Mouse (Mus musculus): ENCODE data around the gene Nhej1.

Nhej1 gene

DNA sequence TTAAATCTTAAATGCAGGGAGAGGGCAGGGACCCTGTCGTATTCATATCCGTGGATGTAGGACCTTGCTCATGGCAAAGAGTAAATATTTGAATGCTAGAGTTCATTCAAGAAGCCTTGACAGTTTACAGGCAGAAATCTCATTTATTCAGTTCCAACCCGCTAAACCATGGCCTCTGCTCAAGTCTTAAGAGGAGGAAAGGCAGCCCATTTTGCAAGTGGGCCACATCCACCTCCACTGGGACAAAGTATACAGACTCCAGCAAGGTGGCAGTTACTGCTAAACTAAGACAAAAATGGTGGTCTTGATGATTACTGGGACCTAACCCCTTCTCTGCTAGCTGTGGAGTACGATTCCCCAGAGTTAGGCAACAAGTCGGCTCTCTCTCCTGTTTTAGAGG is 418 bp upstream of the Nhej1 start:
- no peak for DNase-seq (ENCODE audit: low spot score)

DNA sequence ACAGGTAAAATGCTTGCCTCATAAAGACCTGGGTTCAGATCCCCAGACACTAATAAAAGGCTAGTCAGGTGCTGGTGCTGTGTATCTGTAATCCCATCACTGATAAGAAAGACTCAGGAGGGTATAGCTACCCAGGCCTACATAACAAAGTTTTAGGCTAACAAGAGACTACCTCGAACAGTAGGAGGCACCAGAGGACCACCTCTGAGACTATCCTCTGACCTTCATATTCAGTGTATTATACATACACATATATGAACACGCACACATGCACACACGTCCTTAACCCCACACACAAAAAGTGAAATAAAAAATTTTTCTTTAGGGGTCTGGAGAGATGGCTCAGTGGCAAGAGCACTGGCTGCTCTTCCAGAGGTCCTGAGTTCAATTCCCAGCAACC is 2.8 kb downstream of the Nhej1 start:
- peak; percentile 18 for DNase-seq (ENCODE audit: low spot score)

DNA sequence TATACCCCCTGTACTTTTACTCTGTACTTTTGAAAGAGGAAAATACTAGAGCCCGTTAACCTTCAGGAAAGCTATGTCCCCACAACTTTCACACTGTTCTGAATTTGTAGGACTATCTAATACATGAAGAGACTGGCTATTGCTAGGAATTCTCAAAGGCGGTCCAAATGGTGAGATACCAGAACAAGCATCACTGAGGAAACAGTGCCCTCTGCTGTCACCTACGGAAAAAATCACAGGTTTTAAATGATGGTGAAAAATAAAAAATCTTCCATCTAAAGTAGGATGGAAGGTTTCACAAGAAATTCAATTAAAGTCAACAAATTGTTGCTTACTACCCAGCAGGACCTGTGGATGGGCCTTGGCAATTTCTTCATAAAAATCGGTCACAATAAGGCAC is 72.9 kb downstream of the Nhej1 start:
- peak; percentile 63 for DNase-seq (ENCODE audit: low spot score)

DNA sequence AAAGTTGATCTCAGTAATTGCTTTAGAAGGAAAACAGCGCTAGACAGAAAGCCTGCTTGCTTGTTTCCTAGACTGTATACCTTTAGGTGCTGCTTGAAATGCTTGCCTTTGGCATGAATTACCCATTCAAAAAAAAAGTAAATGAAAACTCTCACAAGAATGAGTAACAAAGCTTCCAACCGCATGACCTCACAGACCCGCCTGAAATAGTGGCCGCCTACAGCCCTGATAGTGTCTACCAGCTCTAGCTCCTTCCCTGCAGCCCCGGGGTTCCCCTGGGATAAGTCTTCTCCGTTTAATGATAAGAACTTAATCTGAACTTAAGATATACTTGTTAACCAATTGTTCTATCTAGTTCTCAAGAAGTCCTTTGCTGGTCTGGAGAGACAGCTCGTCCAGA is 73.6 kb downstream of the Nhej1 start:
- DNase-seq (ENCODE audit: low spot score): no peak

DNA sequence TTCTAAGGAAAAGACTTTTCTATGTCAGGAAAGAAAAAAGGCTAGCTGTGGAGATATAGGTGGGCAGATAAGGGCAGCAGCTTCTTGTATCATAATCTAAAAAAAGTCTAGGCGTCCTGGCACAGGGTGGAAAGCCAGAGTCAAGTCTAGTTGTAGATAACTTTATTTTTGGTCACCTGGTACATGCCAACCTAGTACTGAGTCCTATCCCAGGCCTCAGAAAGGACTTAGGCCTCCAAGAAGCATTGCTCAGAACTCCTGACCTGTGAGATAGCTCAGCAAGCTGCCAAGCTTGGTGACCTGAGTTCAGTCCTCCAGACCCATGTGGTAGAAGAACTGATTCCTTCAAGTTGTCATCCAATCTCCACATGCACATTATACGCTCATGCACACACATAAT is 76.4 kb downstream of the Nhej1 start:
- DNase-seq (ENCODE audit: low spot score): no peak

DNA sequence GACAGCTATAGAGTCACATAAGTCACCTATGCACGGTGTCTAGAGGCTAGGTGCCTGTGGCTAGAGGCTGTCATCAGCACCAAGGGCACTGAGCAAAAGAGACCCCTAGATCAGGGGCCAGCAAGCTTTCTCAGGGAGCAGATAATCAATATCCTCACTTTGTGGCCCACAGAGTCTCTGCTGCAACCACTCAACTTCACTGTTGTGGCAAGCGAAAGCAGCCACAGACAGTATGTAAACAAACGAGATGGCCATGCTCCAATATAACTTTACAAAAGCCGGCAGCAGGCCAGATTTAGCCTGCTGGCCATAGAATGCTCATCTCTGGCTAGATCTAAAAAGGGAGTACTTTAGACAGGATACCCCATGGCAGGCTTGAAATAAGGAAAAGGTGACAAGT is 77.0 kb downstream of the Nhej1 start:
- no peak for DNase-seq (ENCODE audit: low spot score)

DNA sequence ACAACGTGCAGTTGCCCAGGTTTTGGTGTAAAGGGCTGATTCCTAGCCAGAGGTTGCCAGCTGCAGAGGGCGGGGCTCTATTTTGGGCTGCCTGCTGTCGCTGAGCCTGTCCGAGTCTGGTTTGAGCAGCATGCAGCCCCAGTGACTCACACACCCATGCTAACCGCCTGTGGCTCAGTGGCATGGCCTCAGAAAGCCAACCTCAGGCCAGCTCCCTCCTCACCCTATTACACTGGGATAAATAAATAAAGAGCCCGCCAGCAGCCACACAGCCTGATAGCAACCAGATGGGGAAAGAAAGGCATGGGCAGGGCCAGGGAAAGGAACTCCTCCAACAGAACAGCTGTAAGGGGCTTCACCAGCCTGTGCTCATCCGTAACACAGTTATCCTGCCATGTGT is 84.6 kb downstream of the Nhej1 start:
- DNase-seq (ENCODE audit: low spot score): peak; percentile 13

DNA sequence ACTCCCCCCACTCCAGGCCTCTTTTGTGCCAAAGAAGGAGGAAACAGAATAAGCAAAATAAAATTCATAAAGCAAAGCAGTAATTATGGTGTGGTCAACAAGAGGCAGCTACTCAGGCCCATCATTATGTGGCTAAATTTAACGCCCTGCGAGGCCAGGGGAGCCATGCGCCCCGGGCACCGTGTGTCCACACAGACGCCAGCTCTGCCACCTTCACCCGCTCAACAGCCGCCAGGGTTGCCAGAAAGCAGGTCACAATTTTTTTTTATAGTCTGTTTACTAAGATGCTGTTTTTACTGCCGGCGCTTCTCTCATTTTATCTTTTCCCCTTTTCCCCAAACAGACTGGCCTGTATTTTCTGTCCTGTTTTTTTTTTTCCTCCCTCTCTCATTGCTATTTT is 93.0 kb downstream of the Nhej1 start:
- DNase-seq (ENCODE audit: low spot score): no peak

DNA sequence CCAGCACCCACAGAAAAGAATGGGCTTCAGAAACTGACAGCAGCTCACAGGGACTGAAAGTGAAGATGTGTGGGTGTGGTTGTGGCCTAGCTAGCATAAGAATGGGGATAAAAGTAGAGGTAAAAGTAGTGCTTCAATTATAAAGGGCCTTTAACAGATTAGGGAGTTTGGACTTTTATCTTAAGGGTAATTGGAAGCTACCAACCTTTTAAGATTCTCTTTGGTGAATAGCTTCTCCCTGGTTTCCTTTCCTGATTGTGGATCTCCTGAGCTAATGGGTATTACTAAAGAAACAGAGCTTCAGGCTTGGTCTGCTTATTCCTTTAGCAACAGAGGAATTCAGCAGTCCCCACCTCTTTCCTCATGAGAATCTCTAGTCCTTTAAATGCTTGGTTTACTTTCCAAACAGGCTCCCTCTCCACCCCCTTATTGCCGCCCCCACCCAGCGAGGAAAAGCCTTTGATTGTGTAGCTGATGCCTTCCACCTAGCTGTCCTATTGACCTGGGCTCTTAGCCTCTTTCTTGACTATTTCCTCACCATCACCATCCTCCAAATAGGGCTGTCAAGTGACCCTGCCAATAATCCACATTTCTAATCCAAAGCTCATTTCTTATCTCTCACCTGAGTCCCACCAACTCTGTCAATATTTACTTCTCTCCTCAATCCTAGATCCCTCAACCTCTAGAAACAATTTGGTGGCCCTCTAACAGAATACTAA is 97.8 kb downstream of the Nhej1 start:
- DNase-seq (ENCODE audit: low spot score): no peak

DNA sequence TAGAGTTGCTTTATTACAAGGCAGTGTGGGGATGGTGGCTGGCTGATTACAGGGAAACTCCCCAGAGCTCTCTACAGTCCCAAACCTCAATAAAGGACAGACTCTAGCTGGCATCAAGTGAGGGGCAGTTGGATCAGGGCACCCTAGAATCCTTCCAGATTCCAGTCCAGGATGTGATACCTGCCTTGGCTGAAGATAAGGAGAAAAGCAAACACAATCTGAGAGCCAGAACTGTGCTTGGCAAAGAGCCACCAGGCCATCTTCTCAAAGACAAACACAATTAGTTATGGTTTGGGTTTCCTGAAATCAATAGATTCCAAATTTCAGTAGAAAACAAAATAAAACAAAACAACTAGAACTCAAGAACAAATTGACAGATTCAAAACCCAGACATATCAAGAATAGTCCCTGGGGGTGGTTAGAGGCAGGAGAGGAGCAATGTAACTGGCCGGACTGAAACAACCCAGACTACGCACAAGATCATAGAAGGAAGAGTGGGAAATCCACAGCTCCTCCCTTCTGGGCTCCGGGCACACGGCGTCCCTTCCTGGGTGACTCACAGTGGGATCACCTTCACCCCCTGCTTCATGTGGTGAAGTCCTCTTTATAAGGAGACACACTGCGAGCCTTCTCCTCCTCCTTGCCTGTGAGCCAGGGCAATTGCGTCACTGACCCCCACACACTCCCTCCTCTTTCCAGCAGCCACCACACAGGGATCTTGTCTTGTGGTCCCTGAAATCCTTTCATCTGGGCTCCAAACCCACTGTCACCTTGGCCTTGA is 100.4 kb downstream of the Nhej1 start:
- no peak for DNase-seq (ENCODE audit: low spot score)

DNA sequence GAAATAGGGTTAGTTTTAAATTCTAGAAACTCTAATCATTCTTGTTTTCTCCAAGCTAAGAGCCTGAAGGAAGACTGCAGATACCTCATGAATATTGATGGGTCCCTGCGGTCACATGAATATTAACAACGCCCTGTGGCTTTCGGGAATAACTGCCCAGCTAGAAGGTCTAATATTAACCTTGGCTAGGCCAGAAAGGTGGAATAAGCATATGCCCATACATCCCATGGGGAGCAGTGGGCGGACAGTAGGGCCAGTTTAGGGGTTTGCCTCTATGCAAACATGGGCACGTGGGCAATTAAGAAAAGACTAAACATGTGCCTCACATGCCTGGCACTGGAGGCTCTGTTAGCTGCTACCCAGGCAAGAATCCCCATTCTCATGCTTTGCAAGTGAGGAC is 102.8 kb downstream of the Nhej1 start:
- peak; percentile 16 for DNase-seq (ENCODE audit: low spot score)

DNA sequence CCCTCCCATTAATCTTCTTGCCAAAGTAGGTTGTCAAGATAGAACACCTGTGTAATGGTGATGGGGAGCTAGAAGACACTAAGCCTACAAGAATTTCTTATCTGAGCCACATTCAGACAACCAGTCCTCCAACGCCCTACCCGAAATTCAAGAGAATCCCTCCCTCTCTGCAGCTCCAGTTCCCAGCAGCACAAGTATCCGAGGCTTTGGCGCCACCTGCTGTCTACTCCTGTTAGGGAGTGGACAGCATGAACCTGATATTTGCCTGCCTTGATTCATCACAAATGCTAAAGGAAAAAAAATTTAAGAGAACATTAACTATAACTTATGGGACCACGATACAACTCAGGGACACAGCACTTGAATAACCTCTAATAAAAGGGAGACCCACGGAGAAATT is 108.2 kb downstream of the Nhej1 start:
- DNase-seq (ENCODE audit: low spot score): peak; percentile 91

DNA sequence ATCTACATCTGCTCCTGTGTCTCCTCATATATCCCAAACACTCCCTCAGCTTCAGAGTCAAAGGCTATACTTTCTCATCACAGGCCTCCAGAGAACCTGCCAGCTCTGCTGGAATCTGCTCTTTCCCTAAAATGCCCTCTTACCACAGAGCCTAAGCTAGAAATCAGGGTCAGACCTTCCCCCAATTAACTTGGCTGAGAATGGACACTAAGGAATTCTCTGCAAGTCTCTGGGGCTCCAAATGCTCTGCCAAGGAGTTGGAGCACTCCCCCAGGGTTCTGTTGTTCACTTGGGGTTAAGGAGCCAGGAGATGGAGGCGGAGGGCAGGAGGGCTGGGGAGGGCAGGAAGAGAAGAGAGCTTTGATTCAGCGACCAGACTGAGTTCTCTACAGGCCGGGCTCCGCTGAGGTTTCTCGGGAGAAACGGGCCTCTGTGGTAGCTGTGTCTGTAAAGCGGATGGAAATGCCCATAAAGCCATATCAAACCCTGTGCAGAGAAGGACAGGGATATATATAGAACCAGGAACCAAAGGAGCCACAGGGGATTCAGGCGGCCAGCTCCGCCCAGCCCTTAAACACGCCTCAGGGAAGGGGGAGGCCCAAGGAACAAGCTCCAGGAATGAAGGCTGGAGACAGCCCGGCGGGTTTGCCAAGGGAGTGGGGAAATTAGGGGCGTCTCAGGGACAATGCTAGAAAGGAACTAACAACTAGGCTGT is 109.3 kb downstream of the Nhej1 start:
- no peak for DNase-seq (ENCODE audit: low spot score)

DNA sequence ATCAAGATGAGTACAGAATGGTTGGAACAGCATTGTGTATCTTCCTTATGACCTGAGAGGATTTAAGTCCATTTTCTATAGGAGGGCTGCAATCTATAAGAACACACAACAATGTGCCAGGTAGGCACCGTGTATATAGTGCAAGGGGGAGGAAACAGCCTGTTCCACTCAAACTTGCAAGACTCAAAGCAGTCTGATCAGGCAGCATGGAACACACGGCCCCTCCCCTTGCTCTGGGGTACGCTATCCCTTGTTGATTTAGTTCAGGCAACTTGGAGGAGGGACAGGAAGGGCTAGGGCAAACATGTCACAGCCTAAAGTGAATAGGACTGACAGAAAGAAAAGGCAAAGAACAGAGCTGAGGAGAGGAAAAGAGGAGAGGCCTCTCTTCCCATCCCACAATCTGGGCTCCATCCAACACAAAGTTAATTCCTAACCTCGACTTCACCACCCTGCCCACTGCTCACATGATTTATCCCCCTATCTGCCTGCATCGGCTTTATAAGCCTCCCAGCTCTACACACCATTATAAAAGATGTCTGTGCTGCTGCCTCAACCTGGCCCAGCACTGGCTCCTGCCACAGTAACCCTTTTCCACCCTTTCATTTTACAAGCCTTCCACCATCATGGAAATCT is 110.7 kb downstream of the Nhej1 start:
- no peak for DNase-seq (ENCODE audit: low spot score)

DNA sequence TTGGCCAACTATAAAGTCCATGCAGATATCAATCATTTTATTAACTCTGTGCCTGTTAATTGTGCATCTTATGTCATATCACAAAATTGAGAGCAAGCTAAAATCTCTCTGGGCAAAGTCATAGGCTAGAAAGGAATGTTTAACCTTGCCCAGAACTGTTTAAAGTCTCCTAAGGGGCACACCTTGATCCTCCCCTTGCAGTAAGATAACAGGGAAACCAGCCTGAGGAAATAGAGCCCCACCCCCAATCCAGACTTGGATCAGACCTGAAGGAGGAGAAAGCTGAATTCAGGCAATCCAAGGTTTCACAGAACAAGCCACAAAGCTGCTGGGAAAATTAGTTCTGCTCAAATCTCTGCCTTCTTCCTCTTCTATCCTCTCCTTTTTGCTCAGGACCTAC is 114.2 kb downstream of the Nhej1 start:
- no peak for DNase-seq (ENCODE audit: low spot score)

DNA sequence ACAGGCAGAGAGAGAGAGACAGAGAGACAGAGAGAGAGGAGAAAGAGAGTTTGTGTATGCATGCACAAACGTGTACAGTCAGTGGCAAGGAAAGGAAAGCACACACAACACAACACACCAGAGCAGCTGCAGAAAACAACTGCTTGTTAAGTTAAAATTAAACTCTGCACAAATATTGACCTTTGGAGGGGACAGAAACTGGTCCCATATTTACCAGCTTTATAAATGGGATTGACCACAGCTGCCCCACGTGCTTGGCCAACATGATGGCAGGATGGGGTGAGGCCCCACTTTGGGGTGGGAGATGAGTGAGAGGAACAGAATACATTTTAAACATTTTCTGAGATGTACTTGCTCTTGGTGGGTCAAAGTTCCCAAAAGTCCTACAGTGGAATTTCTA is 114.8 kb downstream of the Nhej1 start:
- no peak for DNase-seq (ENCODE audit: low spot score)

DNA sequence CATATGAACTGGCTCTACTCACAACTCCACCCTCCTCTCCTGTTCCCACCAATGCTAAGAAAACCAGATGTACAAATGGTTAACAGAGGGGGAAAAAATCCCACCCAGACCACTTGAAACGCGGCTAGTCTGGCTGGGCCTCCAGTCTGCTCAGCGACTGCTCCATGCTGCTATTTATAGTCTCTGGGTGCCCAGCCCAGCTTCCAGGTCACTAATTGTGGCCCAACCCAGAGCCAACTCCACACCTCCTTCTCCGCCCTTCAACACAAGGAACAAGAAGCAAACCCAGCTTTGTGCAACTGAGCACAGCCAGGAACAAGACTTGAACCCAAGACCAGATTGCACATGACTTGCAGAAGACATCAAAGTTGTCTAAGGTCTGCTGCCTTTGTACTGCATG is 119.0 kb downstream of the Nhej1 start:
- DNase-seq (ENCODE audit: low spot score): no peak

DNA sequence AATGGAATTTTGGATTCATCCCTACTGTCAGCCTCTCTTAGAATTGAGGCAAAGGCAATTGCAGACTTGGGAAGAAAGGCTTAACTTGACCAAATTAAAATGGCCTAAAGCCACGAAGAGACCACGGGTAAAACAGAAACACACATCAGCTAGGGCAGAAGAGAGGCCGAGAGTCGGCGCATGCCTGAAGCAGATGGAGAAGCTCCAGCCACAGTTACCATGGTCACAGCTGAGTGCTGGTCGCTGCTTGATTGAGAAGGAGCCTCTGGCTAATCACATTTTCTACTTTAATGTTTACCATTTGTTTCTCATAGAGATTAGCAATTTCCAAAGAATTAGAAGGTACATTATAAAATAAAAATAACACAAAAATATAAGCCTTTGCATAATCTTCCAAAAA is 123.8 kb downstream of the Nhej1 start:
- no peak for DNase-seq (ENCODE audit: low spot score)

DNA sequence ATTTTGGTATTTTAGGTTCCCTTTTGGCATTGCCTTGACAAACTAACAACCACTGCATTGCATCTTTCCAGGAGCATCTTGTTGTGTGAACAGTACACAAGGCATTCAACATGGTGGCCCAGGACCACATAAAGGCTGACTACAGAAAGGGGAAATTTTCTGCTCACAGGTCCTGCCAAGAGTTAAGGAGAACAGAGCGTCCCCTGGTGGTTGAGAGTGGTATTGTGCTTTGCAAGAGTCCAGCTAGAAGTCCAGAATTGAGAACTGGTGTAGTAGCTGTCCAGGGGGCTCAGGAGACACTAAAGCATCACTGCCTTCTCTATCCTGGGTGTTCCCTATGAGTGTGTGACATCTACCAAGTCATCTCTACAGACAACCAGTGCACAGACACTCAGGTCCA is 124.5 kb downstream of the Nhej1 start:
- DNase-seq (ENCODE audit: low spot score): peak; percentile 69

DNA sequence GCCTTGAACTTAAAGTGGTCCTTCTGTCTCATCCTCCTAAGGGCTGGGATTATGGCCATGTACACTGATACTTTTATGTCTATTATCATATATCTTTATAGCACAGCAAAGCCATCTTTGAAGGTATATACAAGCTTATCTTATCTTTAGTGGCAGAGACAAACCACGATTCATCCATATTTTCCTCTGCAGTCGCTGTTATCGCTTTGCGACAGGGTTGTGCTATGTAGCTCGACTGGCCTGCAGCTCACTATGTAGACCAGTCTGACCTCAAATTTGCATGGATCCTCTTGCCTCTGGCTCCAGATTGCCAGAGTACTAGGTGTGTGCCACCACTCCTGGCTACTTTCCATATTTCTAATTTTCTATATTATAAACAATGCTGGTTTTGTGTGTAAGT is 125.8 kb downstream of the Nhej1 start:
- no peak for DNase-seq (ENCODE audit: low spot score)

DNA sequence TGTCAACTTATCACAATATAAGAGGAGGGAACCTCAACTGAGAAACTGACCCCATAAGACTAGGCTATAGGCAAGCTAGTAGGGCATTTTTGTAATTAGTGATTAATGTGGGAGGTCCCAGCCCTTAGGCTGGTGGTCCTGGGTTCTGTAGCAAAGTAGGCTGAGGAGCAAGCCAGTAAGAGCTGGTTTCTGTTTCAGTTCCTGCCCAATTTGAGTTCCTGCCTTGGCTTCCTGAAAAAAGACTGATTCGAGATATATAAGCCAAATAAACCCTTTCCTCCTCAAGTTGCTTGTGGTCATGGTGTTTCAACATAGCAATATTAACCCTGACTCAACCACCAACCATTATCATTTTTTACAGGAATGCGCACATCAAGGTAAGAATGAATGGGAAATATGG is 127.8 kb downstream of the Nhej1 start:
- no peak for DNase-seq (ENCODE audit: low spot score)

DNA sequence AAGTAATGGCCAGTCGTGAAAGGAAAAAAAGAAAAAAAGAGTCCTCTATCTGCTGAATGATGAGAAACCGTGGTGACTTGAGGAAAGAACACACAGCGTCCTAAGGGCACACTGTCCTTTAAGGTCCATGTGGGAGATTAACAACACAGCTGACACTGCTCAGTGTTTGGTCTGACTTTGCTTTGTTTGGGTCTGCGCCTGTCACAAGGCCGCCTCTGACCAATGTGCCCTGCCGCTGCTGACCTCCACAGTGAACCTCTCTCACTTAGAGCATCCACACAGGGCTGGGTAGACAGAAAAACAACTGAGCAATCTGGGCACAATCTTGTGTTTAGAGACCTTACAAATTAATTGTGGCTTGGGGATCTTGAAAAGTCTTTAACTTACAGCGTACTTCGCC is 148.0 kb downstream of the Nhej1 start:
- DNase-seq (ENCODE audit: low spot score): no peak

DNA sequence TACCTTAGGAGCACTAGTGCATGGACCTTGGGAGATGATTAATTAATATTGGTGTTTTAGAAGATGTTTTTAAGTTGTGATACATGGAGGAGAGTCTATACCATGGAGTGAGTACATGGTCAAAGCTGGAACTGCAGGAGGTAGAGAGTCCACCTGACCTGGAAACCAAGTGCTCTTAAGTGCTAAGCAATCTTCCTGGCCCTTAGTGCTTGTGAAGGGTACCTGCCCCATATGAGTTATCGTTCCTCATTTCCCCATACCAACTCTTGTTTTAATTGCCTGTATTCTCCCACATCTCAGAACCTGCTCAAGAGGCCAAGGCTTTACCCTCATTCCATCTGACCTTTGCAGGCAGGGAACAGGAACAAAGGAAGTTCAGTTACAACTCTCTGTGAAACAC is 149.1 kb downstream of the Nhej1 start:
- no peak for DNase-seq (ENCODE audit: low spot score)
